Mouse (Mus musculus) right cerebral cortex, postnatal 4 days (tissue): ENCODE data around the gene Fbxw11.
"Not testable (repeated sequence)": the region's sequence is repeated elsewhere in the genome, so short reads cannot be mapped to it uniquely, and the experiment has no call there.

Experiments
- DNase-seq: peaks from one replicate; pipeline ENCODE4 v3.0.0-alpha.2; 2022

Fbxw11 gene

DNA sequence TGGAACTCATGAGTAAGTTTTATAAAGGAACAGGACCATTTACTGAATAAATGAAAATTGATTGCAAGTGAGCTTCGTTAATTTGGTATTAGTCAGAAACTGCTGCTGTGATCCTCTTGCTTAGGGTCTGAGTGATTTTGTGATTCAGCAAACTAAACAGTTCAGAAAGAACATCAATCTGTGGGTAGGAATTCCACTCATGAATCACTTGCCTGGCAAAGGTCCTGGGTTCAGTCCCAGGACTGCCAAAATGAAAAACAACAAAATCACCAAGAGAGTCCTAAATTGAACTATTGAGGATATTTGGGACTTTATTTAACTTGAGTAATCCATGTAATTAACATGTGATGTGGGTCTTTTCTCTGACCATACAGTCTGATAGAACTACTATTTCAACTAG is 35.3 kb downstream of the Fbxw11 start:
- DNase-seq: no peak

- not testable (repeated sequence) for DNase-seq
Measured at GRCm38 (mm10) chr11:32679091-32679490, 36.6 kb downstream of the Fbxw11 start.

GRCm38 (mm10) chr11:32680014-32680413 is 37.5 kb downstream of the Fbxw11 start:
- no peak for DNase-seq

DNA sequence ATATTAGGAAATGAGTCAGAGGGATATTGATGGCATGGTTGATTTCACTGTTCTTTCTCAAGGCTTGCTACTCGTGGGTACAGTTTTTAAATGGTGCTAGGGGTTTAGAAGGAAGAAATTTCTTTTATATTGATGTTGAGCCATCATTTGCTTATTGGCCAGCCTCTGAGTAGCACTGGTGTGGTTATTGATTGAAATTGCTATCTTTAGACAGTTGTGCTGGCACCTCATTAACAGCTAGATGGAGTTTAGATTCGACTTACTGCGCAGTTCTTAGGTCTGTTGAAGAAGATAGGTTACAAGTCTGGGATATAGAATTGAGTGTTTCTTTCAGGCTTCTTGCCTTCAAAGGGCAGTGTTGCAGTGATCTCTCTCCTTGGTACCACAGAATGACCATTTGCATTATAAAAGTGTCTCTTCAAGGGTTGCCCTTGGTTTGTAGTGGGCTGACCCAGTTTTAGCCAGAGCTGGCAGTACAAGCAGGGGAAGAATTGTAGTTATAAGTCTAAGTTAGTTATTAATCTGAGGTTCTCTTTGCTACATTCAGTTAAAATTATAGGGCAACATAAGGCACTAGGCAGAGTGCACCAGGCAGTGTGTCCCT is 38.8 kb downstream of the Fbxw11 start:
- no peak for DNase-seq

DNA sequence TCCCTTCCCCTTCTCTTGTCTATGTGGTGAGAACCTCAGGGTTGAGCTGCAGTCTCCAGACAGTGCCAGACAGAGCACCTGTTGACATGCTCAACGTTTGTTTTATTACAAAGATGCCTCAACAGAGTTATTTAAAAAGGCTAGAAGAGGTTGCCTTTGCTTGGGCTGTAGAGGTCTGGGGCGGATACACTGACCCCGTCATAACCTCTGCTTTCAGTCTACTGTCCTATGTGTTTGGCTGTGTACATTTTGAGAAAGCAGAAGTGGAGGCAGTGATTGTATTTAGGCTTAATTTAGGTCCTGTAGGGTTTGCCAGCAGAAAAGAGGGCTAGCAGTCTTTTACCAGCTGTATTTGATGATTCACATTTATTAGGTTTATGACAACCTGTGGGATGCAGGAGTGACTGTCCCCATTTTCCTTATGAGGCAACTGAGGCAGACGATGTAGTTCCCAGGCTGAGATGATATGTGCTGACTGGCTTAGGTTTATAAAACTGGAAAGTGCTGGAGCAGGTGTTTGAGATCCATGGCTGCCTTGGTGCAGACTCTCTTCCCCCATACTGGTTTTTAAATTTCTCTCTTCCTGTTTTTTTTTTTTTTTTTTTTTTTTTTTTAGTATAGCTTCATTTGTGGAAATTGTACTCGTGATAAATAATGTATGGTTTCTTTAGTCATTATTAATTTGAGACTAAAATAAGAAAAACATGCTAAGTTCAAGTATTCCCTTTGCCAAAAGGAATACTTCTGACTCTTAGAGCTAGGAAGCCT is 40.0 kb downstream of the Fbxw11 start:
- DNase-seq: no peak

GRCm38 (mm10) chr11:32684690-32685254 is 42.2 kb downstream of the Fbxw11 start:
- DNase-seq: no peak

DNA sequence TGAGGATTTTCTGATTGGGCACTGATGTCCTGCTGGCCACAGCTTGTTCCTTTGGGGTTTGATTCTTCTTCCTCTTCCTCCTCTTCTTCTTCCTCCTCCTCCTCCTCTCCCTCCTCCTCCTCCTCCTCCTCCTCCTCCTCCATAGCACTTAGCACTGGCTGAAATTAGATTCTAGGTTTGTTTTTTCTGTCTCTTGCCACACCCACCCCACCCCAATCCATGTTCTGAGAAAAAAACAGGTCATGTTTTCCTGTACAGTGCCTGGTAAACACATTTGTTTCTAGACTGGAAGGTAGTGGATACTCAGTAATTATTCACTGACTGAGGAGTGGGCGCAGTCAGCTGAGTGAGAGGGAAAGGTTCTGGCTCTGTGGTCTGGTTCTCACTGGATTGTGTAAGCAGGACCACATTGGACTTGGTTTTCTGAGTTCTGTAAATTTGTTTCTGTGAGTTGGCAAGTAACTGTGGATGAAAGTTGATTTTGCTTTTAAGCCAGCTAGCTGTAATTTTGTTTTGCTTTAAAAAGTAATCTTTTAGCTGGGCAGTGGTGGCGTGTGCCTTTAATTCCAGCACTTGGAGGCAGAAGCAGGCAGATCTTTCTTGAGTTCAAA is 45.8 kb downstream of the Fbxw11 start:
- no peak for DNase-seq

DNA sequence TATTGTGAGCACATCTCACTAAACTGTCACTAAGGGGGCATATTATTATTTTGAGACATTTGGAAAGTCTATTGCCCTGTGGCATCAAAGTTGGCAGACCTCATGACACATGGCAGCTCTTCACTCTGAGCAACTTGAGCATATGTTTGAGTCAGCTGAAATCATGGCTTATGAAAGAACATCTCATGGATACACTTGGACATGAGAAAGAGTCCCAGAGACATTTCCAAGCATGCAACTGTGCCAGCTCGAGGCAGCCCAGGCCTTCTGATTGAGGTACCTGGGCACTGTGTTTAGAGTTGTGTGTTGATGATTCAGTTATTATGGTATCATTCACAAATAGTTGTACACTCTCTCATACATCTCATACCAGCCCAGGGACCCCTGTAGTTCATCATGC is 47.0 kb downstream of the Fbxw11 start:
- DNase-seq: no peak

GRCm38 (mm10) chr11:32692834-32693233 is 50.3 kb downstream of the Fbxw11 start:
- DNase-seq: no peak

DNA sequence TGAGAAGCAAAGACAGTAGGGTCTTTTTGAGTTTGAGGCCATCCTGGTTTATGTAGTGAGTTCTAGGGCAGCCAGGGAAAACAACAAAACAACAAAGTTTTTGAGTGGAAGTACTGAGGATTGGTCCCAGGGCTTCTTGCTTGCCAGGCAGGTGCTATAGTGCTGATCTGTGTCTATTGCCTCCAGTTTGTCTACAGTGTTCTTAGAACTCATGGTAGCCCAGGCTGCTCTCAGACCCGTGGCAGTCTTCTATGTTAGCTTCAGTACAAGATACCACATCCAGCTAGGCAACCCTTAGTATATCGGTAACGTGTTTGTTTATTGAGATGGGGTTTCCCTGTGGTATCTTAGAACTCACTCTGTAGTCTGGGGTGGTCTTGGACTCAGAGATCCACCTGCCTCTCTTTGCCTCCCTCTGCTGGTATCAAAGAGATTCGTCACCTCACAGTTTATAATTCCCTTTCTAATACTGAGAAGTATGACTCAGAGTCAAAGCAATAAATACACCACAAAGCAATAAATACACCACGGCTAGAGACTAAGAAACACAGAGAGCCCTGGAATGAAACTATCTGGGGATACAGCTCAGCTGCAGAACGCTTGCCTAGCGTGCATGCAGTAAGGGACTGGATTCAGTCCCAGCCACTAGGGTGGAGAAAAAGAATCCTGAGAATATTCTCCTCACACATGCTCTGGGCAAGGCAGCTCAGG is 51.1 kb downstream of the Fbxw11 start:
- no peak for DNase-seq

DNA sequence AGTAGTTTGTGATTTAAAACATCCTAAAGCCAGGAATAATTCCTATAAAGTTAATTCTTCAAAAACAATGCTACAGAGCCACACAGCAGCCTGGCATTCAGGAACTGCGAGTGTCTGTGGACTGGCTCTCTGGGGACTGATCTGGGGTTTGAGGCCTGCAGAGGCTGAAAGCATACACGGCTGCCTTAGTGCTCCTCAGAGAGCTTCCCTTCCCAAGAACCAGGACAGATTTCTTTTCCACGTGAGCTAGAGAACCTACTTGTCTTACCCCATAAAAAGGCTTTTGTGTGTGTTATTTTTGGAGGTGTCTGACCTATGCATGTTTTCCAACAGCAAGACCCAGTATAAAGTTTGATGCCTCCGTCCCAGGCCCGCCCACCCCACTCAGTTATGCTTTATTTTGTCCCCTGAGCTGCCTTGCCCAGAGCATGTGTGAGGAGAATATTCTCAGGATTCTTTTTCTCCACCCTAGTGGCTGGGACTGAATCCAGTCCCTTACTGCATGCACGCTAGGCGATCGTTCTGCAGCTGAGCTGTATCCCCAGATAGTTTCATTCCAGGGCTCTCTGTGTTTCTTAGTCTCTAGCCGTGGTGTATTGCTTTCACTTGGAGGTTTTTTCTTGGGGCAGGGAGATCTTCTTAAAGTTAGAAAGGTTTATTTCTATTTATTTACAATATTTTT is 51.9 kb downstream of the Fbxw11 start:
- DNase-seq: not testable (repeated sequence)

GRCm38 (mm10) chr11:32696446-32697090 is 54.0 kb downstream of the Fbxw11 start:
- DNase-seq: no peak

GRCm38 (mm10) chr11:32697695-32698094 is 55.2 kb downstream of the Fbxw11 start:
- no peak for DNase-seq

DNA sequence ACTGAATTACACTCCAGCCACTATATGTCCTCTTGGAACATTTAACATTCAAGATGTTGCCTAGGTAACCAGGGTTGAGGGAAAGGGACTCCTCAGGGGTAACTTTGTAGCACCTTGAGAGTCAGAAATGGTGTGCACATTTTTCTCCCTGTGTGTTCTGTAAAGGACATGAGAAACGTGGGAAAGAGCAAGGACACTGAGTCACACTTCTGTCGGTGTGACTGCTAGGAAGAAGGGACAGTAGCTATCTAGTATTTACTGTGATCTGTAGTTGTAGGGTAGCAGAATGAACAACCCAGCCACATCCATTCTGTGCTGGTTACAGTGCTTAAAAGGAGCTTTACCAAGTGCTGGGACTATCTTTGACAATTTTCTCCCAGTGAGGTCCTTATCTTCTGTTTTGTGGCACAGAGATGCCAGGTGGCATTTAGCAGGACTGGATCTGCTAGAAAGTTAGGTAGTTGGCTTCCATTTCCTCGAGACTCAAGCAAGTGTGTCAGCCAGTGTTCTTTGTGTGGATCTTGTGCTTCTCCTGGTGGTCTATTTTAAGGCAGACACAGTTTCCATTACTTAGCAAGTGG is 57.5 kb downstream of the Fbxw11 start:
- no peak for DNase-seq

DNA sequence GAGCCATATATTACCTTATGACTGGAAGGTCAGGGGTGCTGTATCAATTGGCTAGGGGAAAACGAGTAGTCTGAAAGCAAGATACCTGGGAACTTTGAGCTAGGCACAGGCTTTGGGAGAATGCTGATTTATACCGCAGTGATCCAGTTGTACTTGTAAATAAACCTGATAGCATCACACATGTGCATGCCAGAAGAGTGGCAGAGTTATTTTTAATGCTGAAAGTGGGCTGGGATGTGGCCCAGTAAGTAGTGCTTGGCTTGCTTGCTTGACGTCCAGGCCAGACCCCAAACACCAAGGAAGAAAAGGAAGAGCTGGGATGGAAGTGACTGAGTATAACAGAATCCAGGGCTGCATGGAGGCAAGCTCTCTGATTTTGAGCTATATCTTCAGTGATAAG is 59.0 kb downstream of the Fbxw11 start:
- DNase-seq: no peak

DNA sequence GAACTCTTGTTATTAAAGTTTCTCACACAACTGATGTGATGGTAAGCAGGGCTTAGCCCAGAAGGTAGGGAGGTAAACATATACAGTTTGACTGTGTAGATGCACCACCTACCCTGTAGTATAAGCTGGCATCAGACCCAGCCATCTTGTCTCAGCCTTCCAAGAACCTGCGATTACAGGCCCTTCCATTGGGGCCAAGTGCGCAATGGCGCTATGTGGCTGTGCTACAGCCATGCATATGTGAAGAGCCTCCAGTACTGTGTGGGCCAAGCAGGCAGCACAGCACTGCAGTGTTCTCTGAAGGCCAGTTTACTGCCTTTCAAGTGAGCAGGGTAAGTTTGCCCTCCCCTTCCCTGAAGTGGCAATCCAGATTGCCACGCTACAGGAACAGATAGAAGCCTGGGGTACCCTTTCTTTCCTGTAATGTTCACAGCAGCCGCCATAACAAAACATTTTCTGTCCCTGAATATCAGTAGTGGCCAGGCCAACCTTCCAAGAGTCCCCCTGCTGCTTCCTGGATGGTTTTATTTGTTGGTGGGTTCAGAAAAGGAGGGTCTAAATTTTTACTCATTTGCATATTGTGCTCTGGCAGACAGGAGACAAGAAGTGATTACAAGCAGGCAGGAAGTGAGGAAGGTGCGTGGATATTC is 61.8 kb downstream of the Fbxw11 start:
- no peak for DNase-seq

- no peak for DNase-seq
Measured at GRCm38 (mm10) chr11:32706406-32706993, 64.0 kb downstream of the Fbxw11 start.

GRCm38 (mm10) chr11:32707481-32707880 is 65.0 kb downstream of the Fbxw11 start:
- no peak for DNase-seq

- DNase-seq: no peak
Measured at GRCm38 (mm10) chr11:32708739-32709501, 66.4 kb downstream of the Fbxw11 start.

DNA sequence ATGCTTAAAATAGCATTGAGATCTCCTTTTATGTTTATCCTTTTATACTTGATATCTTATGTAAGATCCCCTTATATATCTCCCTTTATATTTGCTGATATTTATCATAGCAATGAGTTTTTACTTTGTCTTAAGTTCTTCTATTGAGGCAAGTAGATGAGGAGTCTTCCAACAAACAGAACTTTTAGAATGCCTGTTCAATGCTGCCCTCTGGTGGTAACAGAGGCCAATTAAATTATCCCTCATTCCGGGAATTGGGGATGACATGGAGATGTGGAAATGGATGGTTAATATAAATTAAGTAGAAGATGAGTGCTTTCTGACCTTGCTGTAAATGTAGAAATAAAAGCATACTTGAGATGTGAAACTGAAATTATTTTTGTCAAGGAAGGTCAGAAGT is 67.0 kb downstream of the Fbxw11 start:
- peak; percentile 30 for DNase-seq
